17 mouse cellular contexts compared by ENCODE assay signal in the genomic region with DNA sequence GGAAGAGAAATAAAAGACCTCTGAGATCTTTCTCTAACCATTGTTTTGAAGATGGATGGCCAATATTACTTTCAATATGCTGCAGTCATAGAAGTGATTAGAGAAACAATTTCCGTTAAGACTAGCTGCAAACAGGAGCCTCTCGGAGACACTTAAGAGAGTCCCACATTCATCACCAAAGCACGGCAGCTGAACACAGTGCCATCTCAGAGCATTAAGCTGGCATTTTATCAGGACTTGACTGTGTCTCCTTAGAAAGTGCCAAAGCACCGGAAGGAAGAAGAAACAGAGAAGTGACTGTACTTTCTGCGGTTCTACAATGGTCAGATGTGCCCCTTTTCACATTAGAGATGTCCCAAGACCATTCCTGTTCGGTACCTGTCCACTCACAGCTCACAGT.
"Had no signal": no experiment of that assay in that cellular context is flagged by ENCODE, and none has a peak within 500 bp of the region (broad histone marks: within the 10 kb centered on the region; RNA-seq: fewer than 3 reads in every experiment).

No protein-coding gene starts in this region.

- ATAC-seq: liver, postnatal 0 days; midbrain, embryonic 15.5 days had no signal

- H3K4me2 ChIP-seq: kidney, embryonic 15.5 days; limb, embryonic 12.5 days; liver, embryonic 13.5 days; midbrain, embryonic 11.5 days; midbrain, embryonic 15.5 days; neural tube, embryonic 12.5 days; stomach, embryonic 15.5 days had no signal

- H3K27me3 ChIP-seq: kidney, embryonic 15.5 days; limb, embryonic 12.5 days; liver, embryonic 13.5 days; midbrain, embryonic 15.5 days; neural tube, embryonic 12.5 days; stomach, embryonic 15.5 days had no signal

- H3K27ac ChIP-seq: kidney, embryonic 15.5 days; limb, embryonic 12.5 days; liver, embryonic 13.5 days; midbrain, embryonic 15.5 days; neural tube, embryonic 12.5 days; stomach, embryonic 15.5 days had no signal

- H3K4me1 ChIP-seq: neural tube, embryonic 12.5 days; stomach, embryonic 15.5 days had no signal

- H3K36me3 ChIP-seq: limb, embryonic 12.5 days; midbrain, embryonic 15.5 days; neural tube, embryonic 12.5 days; stomach, embryonic 15.5 days had no signal

- H3K4me3 ChIP-seq: kidney, embryonic 15.5 days; limb, embryonic 12.5 days; liver, embryonic 13.5 days; midbrain, embryonic 15.5 days; neural tube, embryonic 12.5 days; stomach, embryonic 15.5 days had no signal

- H3K9me3 ChIP-seq: kidney, embryonic 15.5 days; limb, embryonic 12.5 days; liver, embryonic 13.5 days; midbrain, embryonic 15.5 days; neural tube, embryonic 12.5 days; stomach, embryonic 15.5 days had no signal

- H3K9ac ChIP-seq: kidney, embryonic 15.5 days; limb, embryonic 12.5 days; liver, embryonic 13.5 days; liver, postnatal 0 days; midbrain, embryonic 15.5 days; neural tube, embryonic 12.5 days; stomach, embryonic 15.5 days had no signal

- DNase-seq: kidney, adult 2 months; kidney, postnatal 25 days; layer of hippocampus, adult 9-11 months; layer of hippocampus, postnatal 36 days; liver; liver, embryonic 13.5 days; liver, postnatal 0 days; lung, postnatal 36 days; right cerebral cortex, postnatal 14 days; thymus, adult 2 months; thymus, postnatal 25 days had no signal
